Mouse (Mus musculus): ENCODE measurements around the gene Pfkl. TPM values are rescaled to one million over a fixed set of nuclear protein-coding genes. Genes with fewer than 3 reads are reported as not detected.

Pfkl gene
- polyA plus RNA-seq (2012; fragmentation: generic; extraction: Trizol): 122 TPM

GRCm38 (mm10) chr10:78009945-78010293 is at the start of gene Pfkl:
Gene Pfkl (minus strand): TSS chr10:78010083.
- Histone ChIP-seq H3K36me3 (ENCODE audit: control insufficient read depth, insufficient read depth) (no peaks in the 10 kb centered on the region), H3K4me2 (ENCODE audit: low read depth) (peak within 1 kb of the TSS; percentile 86)
- TF ChIP-seq POLR2A (IDR thresholded peaks at IDR 0.05; ENCODE audit: insufficient read length, low read depth) (no peak), POLR2AphosphoS2 (IDR thresholded peaks at IDR 0.05; ENCODE audit: insufficient read length, low read depth) (no peak), TCF12 (IDR thresholded peaks at IDR 0.05; ENCODE audit: insufficient read depth, poor library complexity, severe bottlenecking) (no peak), SRF (IDR thresholded peaks at IDR 0.05; ENCODE audit: control insufficient read depth, insufficient read length, low read depth) (no peak), USF1 (IDR thresholded peaks at IDR 0.05; ENCODE audit: low read depth) (no peak), E2F4 (IDR thresholded peaks at IDR 0.05; ENCODE audit: insufficient read depth) (no peak), TCF3 (IDR thresholded peaks at IDR 0.05; ENCODE audit: insufficient read length, low read depth) (no peak), MAX (IDR thresholded peaks at IDR 0.05; ENCODE audit: low read depth) (no peak), CEBPB (IDR thresholded peaks at IDR 0.05; ENCODE audit: insufficient read depth, poor library complexity, severe bottlenecking) (no peak), MYOG (IDR thresholded peaks at IDR 0.05; ENCODE audit: control insufficient read depth in 1 of 3, insufficient read depth in 1 of 3, insufficient read length in 2 of 3, low read depth in 2 of 3) (no peak), REST (IDR thresholded peaks at IDR 0.05; ENCODE audit: insufficient read depth, insufficient read length) (no peak)

GRCm38 (mm10) chr10:78057056-78057455 is 47.2 kb upstream of the Pfkl start:
- Histone ChIP-seq H3K4me3 (no peak overlapping the region), H3K36me3 (ENCODE audit: control insufficient read depth, insufficient read depth) (no peaks in the 10 kb centered on the region), H3ac (ENCODE audit: control insufficient read depth, insufficient read length) (no peak overlapping the region), H3K27me3 (ENCODE audit: control insufficient read depth, insufficient read depth, insufficient read length) (peaks cover 27% of the 10 kb centered on the region), H3K4me2 (ENCODE audit: low read depth) (no peak overlapping the region), H3K79me2 (ENCODE audit: control insufficient read depth, insufficient read depth) (no peaks in the 10 kb centered on the region)
- TF ChIP-seq MAX (IDR thresholded peaks at IDR 0.05; ENCODE audit: low read depth): no peak
- no peak for TF ChIP-seq MYOG (IDR thresholded peaks at IDR 0.05; ENCODE audit: control insufficient read depth in 1 of 3, insufficient read depth in 1 of 3, insufficient read length in 2 of 3, low read depth in 2 of 3)
- no peak for TF ChIP-seq MYOD1 (IDR thresholded peaks at IDR 0.05; ENCODE audit: control insufficient read depth in 1 of 3, insufficient read length in 2 of 3, low read depth in 2 of 3)
- no peak for TF ChIP-seq E2F4 (IDR thresholded peaks at IDR 0.05; ENCODE audit: insufficient read depth)
- no peak for TF ChIP-seq POLR2AphosphoS2 (IDR thresholded peaks at IDR 0.05; ENCODE audit: insufficient read length, low read depth)
- TF ChIP-seq CEBPB (IDR thresholded peaks at IDR 0.05; ENCODE audit: insufficient read depth, poor library complexity, severe bottlenecking): no peak
- no peak for TF ChIP-seq POLR2A (IDR thresholded peaks at IDR 0.05; ENCODE audit: insufficient read length, low read depth)
- no peak for TF ChIP-seq SRF (IDR thresholded peaks at IDR 0.05; ENCODE audit: control insufficient read depth, insufficient read length, low read depth)
- TF ChIP-seq REST (IDR thresholded peaks at IDR 0.05; ENCODE audit: insufficient read depth, insufficient read length): no peak
- no peak for TF ChIP-seq TCF3 (IDR thresholded peaks at IDR 0.05; ENCODE audit: insufficient read length, low read depth)
- TF ChIP-seq USF1 (IDR thresholded peaks at IDR 0.05; ENCODE audit: low read depth): no peak
- TF ChIP-seq TCF12 (IDR thresholded peaks at IDR 0.05; ENCODE audit: insufficient read depth, poor library complexity, severe bottlenecking): no peak

More at GRCm38 (mm10) chr10:78009945-78010293, at the start of gene Pfkl:
- Histone ChIP-seq H3ac (ENCODE audit: control insufficient read depth, insufficient read length) (peak within 1 kb of the TSS; percentile 53), H3K4me3 (peak within 1 kb of the TSS; percentile 92), H3K27me3 (ENCODE audit: control insufficient read depth, insufficient read depth, insufficient read length) (no peaks in the 10 kb centered on the region), H3K79me2 (ENCODE audit: control insufficient read depth, insufficient read depth) (peaks cover 33% of the 10 kb centered on the region)

GRCm38 (mm10) chr10:78054633-78055565 is 45.0 kb upstream of the Pfkl start:
- Histone ChIP-seq H3K4me3 (no peak overlapping the region), H3K27me3 (ENCODE audit: control insufficient read depth, insufficient read depth, insufficient read length) (peaks cover 37% of the 10 kb centered on the region), H3K36me3 (ENCODE audit: control insufficient read depth, insufficient read depth) (no peaks in the 10 kb centered on the region), H3ac (ENCODE audit: control insufficient read depth, insufficient read length) (no peak overlapping the region), H3K4me2 (ENCODE audit: low read depth) (no peak overlapping the region), H3K79me2 (ENCODE audit: control insufficient read depth, insufficient read depth) (no peaks in the 10 kb centered on the region)
- TF ChIP-seq POLR2A (IDR thresholded peaks at IDR 0.05; ENCODE audit: insufficient read length, low read depth) (no peak), CEBPB (IDR thresholded peaks at IDR 0.05; ENCODE audit: insufficient read depth, poor library complexity, severe bottlenecking) (peak; percentile 38; the same call in 1 of the 2 replicates), REST (IDR thresholded peaks at IDR 0.05; ENCODE audit: insufficient read depth, insufficient read length) (no peak), POLR2AphosphoS2 (IDR thresholded peaks at IDR 0.05; ENCODE audit: insufficient read length, low read depth) (no peak)

- H3K36me3 ChIP-seq (ENCODE audit: control insufficient read depth, insufficient read depth): no peaks in the 10 kb centered on the region
- no peak overlapping the region for H3K4me2 ChIP-seq (ENCODE audit: low read depth)
- TF ChIP-seq E2F4 (IDR thresholded peaks at IDR 0.05; ENCODE audit: insufficient read depth): no peak
- no peak for TF ChIP-seq POLR2A (IDR thresholded peaks at IDR 0.05; ENCODE audit: insufficient read length, low read depth)
- TF ChIP-seq TCF3 (IDR thresholded peaks at IDR 0.05; ENCODE audit: insufficient read length, low read depth): no peak
- no peak for TF ChIP-seq POLR2AphosphoS2 (IDR thresholded peaks at IDR 0.05; ENCODE audit: insufficient read length, low read depth)
- no peak for TF ChIP-seq MAX (IDR thresholded peaks at IDR 0.05; ENCODE audit: low read depth)
- TF ChIP-seq CEBPB (IDR thresholded peaks at IDR 0.05; ENCODE audit: insufficient read depth, poor library complexity, severe bottlenecking): no peak
- TF ChIP-seq REST (IDR thresholded peaks at IDR 0.05; ENCODE audit: insufficient read depth, insufficient read length): no peak
- TF ChIP-seq TCF12 (IDR thresholded peaks at IDR 0.05; ENCODE audit: insufficient read depth, poor library complexity, severe bottlenecking): no peak
- TF ChIP-seq USF1 (IDR thresholded peaks at IDR 0.05; ENCODE audit: low read depth): no peak
- TF ChIP-seq MYOD1 (IDR thresholded peaks at IDR 0.05; ENCODE audit: control insufficient read depth in 1 of 3, insufficient read length in 2 of 3, low read depth in 2 of 3): no peak
- no peak for TF ChIP-seq MYOG (IDR thresholded peaks at IDR 0.05; ENCODE audit: control insufficient read depth in 1 of 3, insufficient read depth in 1 of 3, insufficient read length in 2 of 3, low read depth in 2 of 3)
- no peak for TF ChIP-seq SRF (IDR thresholded peaks at IDR 0.05; ENCODE audit: control insufficient read depth, insufficient read length, low read depth)
- H3K4me3 ChIP-seq: no peak overlapping the region
- peaks cover 52% of the 10 kb centered on the region for H3K27me3 ChIP-seq (ENCODE audit: control insufficient read depth, insufficient read depth, insufficient read length)
- H3K79me2 ChIP-seq (ENCODE audit: control insufficient read depth, insufficient read depth): no peaks in the 10 kb centered on the region
- H3ac ChIP-seq (ENCODE audit: control insufficient read depth, insufficient read length): no peak overlapping the region
These were observed 39.7 kb upstream of the Pfkl start for GRCm38 (mm10) chr10:78049519-78050035.
